In genomic region chr1:136006292-136006748, GRCm38 (mm10) we compare ENCODE assay signal across 11 mouse cellular contexts. TPM values are rescaled to one million over a fixed set of nuclear protein-coding genes. Genes with fewer than 3 reads are reported as not detected.
A peak's percentile ranks its signal among the peaks of the same experiment; 100 is the strongest.
DNase-seq lines count a peak whose midpoint lies in the region; ATAC-seq and TF ChIP-seq lines count a peak whose summit lies in the region.
"Had no signal": no experiment of that assay in that cellular context is flagged by ENCODE, and none has a peak within 500 bp of the region (broad histone marks: within the 10 kb centered on the region; RNA-seq: fewer than 3 reads in every experiment).

TSS of gene Igfn1 (minus strand) at chr1:136006342.

- peaks cover 4% of the 10 kb centered on the region for H3K27me3 ChIP-seq in forebrain, embryonic 15.5 days
- H3K27me3 ChIP-seq in intestine, postnatal 0 days (replicated peaks; ENCODE audit: control insufficient read depth, insufficient read depth, low read length) = no peaks in the 10 kb centered on the region
- peaks cover 7% of the 10 kb centered on the region; the same call in 1 of the 2 replicates for H3K27me3 ChIP-seq in neural tube, embryonic 12.5 days (replicated peaks)

- ATAC-seq in forebrain, embryonic 15.5 days (replicated peaks) = no peak
- ATAC-seq in intestine, postnatal 0 days = no peak
- ATAC-seq in neural tube, embryonic 12.5 days (ENCODE audit: low FRiP score, low read depth) = no peak
- ATAC-seq: Patski had no signal

- H3K9ac ChIP-seq in forebrain, embryonic 15.5 days (replicated peaks) = no peak within 1 kb of the TSS
- peak within 1 kb of the TSS; percentile 50; the same call in 1 of the 2 replicates for H3K9ac ChIP-seq in intestine, postnatal 0 days (ENCODE audit: low read depth, low read length)
- no peak within 1 kb of the TSS for H3K9ac ChIP-seq in neural tube, embryonic 12.5 days

- no peak within 1 kb of the TSS for H3K4me3 ChIP-seq in forebrain, embryonic 15.5 days
- H3K4me3 ChIP-seq in intestine, postnatal 0 days (ENCODE audit: low read depth, low read length) = peak within 1 kb of the TSS; percentile 47
- no peak within 1 kb of the TSS for H3K4me3 ChIP-seq in neural tube, embryonic 12.5 days

- no peaks in the 10 kb centered on the region for H3K9me3 ChIP-seq in forebrain, embryonic 15.5 days
- no peaks in the 10 kb centered on the region for H3K9me3 ChIP-seq in intestine, postnatal 0 days (ENCODE audit: control insufficient read depth)
- H3K9me3 ChIP-seq in neural tube, embryonic 12.5 days = no peaks in the 10 kb centered on the region

- no peak within 1 kb of the TSS for H3K27ac ChIP-seq in forebrain, embryonic 15.5 days (replicated peaks)
- H3K27ac ChIP-seq in intestine, postnatal 0 days (ENCODE audit: low read depth, low read length) = peak within 1 kb of the TSS; percentile 67; the same call in 1 of the 2 replicates
- H3K27ac ChIP-seq in neural tube, embryonic 12.5 days = no peak within 1 kb of the TSS

- H3K4me2 ChIP-seq in forebrain, embryonic 15.5 days (replicated peaks) = peak within 1 kb of the TSS; percentile 52; the same call in 1 of the 2 replicates
- H3K4me2 ChIP-seq in intestine, postnatal 0 days (replicated peaks; ENCODE audit: low read depth) = peak within 1 kb of the TSS; percentile 74
- peak within 1 kb of the TSS; percentile 70 for H3K4me2 ChIP-seq in neural tube, embryonic 12.5 days (replicated peaks)

- H3K4me1 ChIP-seq in forebrain, embryonic 15.5 days = peaks cover 9% of the 10 kb centered on the region
- H3K4me1 ChIP-seq in intestine, postnatal 0 days (replicated peaks; ENCODE audit: control insufficient read depth, insufficient read depth, low read length) = no peaks in the 10 kb centered on the region
- peaks cover 11% of the 10 kb centered on the region for H3K4me1 ChIP-seq in neural tube, embryonic 12.5 days

- TF ChIP-seq CTCF in intestine, postnatal 0 days (IDR thresholded peaks at IDR 0.05; ENCODE audit: low read depth) = no peak

- 87% methylated on average over 3 of the region's 3 CpGs for WGBS in forebrain, embryonic 15.5 days
- WGBS in intestine, postnatal 0 days = 84% methylated on average over 3 of the region's 3 CpGs
- WGBS in neural tube, embryonic 12.5 days = 74% methylated on average over 3 of the region's 3 CpGs

- H3K36me3 ChIP-seq in forebrain, embryonic 15.5 days = no peaks in the 10 kb centered on the region
- H3K36me3 ChIP-seq in intestine, postnatal 0 days (ENCODE audit: control insufficient read depth, insufficient read depth) = no peaks in the 10 kb centered on the region
- H3K36me3 ChIP-seq in neural tube, embryonic 12.5 days = no peaks in the 10 kb centered on the region

- intact Hi-C loops in left cerebral cortex, postnatal 10 days (cut with DNase I) = no loop called here

- DNase-seq in left cerebral cortex, adult 18-20 months (ENCODE audit: low spot score in 2 of 2) = no peak
- DNase-seq in left cerebral cortex, postnatal 10 days (ENCODE audit: extremely low spot score in 1 of 2, low spot score in 2 of 2) = no peak
- no peak for DNase-seq in urinary bladder, postnatal 25 days (ENCODE audit: low spot score)
- DNase-seq in right cerebral cortex, postnatal 4 days = no peak
- no peak for DNase-seq in layer of hippocampus, adult 9-11 months
- DNase-seq: cerebellum, adult 11-12 months; right cerebral cortex, postnatal 14 days had no signal

RNA-seq across cellular contexts. Expression of gene Igfn1, which starts in this region (rescaled TPM):
- total RNA-seq in left cerebral cortex, adult 18-20 months (2021) = 10 to 100 TPM; 17.2 to 20.3 TPM
- total RNA-seq in left cerebral cortex, postnatal 10 days (2021) = under 1 TPM; 0.41 to 0.73 TPM
- not detected in 2 replicates for polyA plus RNA-seq in forebrain, embryonic 15.5 days (2015; fragmentation: Nextera tagmentation; extraction: Ambion mirVana)
- polyA plus RNA-seq in intestine, postnatal 0 days (2015; fragmentation: Nextera tagmentation; extraction: Ambion mirVana) = 0.03 and 0.09 TPM in 2 replicates
- not detected in 2 replicates for polyA plus RNA-seq in neural tube, embryonic 12.5 days (2016; fragmentation: Nextera tagmentation; extraction: Ambion mirVana)
- polyA plus RNA-seq: Patski had no signal

Comparison
In these comparisons a context has a peak if more than half of its experiments do, and no peak if none do; other contexts are left out.
1. RNA of gene Igfn1 (total RNA-seq): 17.2 to 20.3 TPM in left cerebral cortex, adult 18-20 months; 0.41 to 0.73 TPM in left cerebral cortex, postnatal 10 days; every median in the first group is over 10 times any median in the second.
2. Peak in every context shown above with its lines, with median percentiles within 50 percentile points of each other: H3K4me2 ChIP-seq.